Mouse (Mus musculus) kidney, embryonic 16.5 days (tissue): ENCODE measurements around the gene Ak8. TPM values are rescaled to one million over a fixed set of nuclear protein-coding genes. Genes with fewer than 3 reads are reported as not detected.
A peak's percentile ranks its signal among the peaks of the same experiment; 100 is the strongest.

ENCODE experiments used
- ATAC-seq: fragments of 200-750 bp; cut with Nextera tagmentation; 2 replicates; pipeline ENCODE4 v1.8.0; 2017; ENCODE audit warnings: moderate TSS enrichment; ENCODE audit not compliant: low FRiP score, low TSS enrichment
- H3K27ac ChIP-seq: fragments of 300-500 bp; sonication (generic); 2 replicates; pipeline ENCODE4 v1.5.1; 2014; ENCODE audit warnings: low read length
- H3K27me3 ChIP-seq: fragments of 300-500 bp; sonication (generic); 2 replicates; pipeline ENCODE4 v1.6.1; 2014; ENCODE audit warnings: low read length, control low read depth, mixed read lengths; ENCODE audit not compliant: insufficient read depth
- H3K36me3 ChIP-seq: fragments of 300-500 bp; sonication (generic); 2 replicates; pipeline ENCODE4 v1.6.1; 2014; ENCODE audit warnings: low read length, control low read depth, mixed read lengths; ENCODE audit not compliant: insufficient read depth
- H3K4me1 ChIP-seq: fragments of 300-500 bp; sonication (generic); 2 replicates; pipeline ENCODE4 v1.6.1; 2014; ENCODE audit warnings: low read length, control low read depth, mixed read lengths; ENCODE audit not compliant: insufficient read depth
- H3K4me2 ChIP-seq: fragments of 300-500 bp; sonication (generic); replicated peaks from 2 replicates; pipeline ENCODE4 v1.6.1; 2014; ENCODE audit warnings: low read depth, low read length
- H3K4me3 ChIP-seq: fragments of 300-500 bp; sonication (generic); 2 replicates; pipeline ENCODE4 v1.5.1; 2014; ENCODE audit warnings: mild to moderate bottlenecking, low read length
- H3K9ac ChIP-seq: fragments of 300-500 bp; sonication (generic); replicated peaks from 2 replicates; pipeline ENCODE4 v1.6.1; 2014; ENCODE audit warnings: low read length
- H3K9me3 ChIP-seq: fragments of 300-500 bp; sonication (generic); 2 replicates; pipeline ENCODE4 v1.6.1; 2016; ENCODE audit warnings: low read length, control low read depth
- WGBS: fragments of 180-500 bp; shearing (Covaris S2); extraction: QIAGEN DNeasy Blood & Tissue Kit; methylation state at CpG from one replicate; pipeline ENCODE4 v1.1.7; 2014; 5-methylcytosine and 5-hydroxymethylcytosine counted together
- polyA plus RNA-seq: library from polyadenylated mRNA; unstranded; fragments of >200 nt; fragmentation: Nextera tagmentation; extraction: Ambion mirVana; gene quantifications from 2 replicates; pipeline ENCODE4 v1.2.1, GENCODE M21; 2015

The Ak8 gene
- polyA plus RNA-seq, 1 experiment from 2014 or later: 1.2 TPM

DNA sequence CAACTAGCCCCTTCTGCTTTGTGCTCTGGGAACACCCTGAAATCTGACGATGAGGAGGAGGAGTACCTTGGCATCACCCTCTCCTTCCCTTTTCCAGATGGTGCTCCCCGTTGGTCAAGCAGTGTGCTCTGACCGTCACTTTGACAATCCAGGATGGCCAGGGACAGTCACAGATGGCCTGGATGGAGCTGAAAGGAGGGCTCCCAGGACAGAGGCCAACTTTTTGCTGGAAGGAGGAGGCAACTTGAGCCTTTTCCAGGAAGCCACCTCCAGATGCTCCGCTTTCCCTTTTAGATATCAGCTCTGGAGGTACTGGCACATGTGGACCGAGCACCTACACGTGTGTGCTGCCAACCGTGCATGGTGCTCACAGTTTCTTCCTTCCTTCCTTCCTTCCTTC lies 103.4 kb downstream of the Ak8 start:
- WGBS: 74% methylated on average over 7 of the region's 7 CpGs
- H3K27ac ChIP-seq: no peak overlapping the region
- ATAC-seq: no peak
- no peak overlapping the region for H3K4me2 ChIP-seq
- peaks cover 8% of the 10 kb centered on the region for H3K4me1 ChIP-seq
- no peaks in the 10 kb centered on the region for H3K27me3 ChIP-seq
- H3K4me3 ChIP-seq: no peak overlapping the region
- no peaks in the 10 kb centered on the region for H3K36me3 ChIP-seq
- H3K9ac ChIP-seq: no peak overlapping the region
- H3K9me3 ChIP-seq: no peaks in the 10 kb centered on the region

DNA sequence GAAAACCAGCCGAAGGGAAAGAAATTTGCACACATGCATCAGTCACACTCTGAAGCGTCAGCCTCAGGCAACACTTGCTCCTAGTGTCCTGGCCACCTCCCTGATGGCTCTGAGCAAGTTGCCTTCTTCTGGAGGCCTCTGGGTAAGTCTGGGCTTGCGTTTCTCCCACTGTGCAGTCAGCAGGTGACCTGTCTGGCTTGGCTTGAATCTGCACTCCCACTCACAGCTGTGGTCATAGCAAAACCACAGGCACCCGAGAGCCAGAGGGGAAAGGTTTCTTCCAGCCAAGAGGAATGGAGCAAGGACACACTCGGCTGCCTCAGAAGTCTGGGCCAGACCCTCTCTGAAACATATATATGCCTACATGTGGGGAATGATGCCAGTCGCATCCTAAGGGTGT lies 108.9 kb downstream of the Ak8 start:
- no peaks in the 10 kb centered on the region for H3K36me3 ChIP-seq
- no peak overlapping the region for H3K9ac ChIP-seq
- no peak overlapping the region for H3K4me2 ChIP-seq
- no peak overlapping the region for H3K4me3 ChIP-seq
- no peaks in the 10 kb centered on the region for H3K27me3 ChIP-seq
- WGBS: 56% methylated on average over 6 of the region's 6 CpGs
- H3K9me3 ChIP-seq: no peaks in the 10 kb centered on the region
- no peak for ATAC-seq
- no peak overlapping the region for H3K27ac ChIP-seq
- no peaks in the 10 kb centered on the region for H3K4me1 ChIP-seq

DNA sequence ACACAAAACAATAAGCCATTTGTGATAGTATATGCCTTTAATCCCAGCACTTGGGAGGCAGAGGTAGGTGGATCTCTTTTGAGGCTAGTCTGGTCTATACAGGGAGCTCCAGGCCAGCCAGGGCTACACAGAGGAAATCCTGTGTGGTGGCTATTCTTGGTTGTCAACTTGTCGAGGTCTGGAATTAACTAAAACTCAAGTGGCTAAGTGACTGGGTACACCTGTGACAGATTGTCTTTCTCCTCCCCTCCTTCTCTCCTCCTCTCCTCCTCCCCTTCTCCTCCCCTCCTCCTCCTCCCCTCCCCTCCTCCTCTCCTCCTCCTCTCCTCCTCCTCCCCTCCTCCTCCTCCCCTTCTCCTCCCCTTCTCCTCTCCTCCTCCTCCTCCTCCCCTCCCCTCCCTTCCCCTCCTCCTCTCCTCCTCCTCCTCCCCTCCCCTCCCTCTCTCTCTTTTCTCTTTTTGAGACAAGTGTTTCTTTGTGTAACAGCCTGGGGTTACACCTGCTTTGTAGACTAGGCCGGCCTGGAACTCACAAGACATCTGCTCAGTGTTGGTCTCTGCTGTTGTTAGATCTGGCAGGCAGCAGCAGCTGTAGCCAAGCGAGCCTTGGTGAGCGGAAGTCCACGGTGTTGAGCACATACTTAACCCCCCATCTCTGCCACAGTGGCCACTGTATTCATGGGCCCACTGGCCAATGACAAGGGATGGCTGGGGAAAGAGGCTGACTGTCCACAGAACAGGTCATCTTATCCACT lies 110.5 kb downstream of the Ak8 start:
- Histone ChIP-seq H3K9ac (no peak overlapping the region), H3K27ac (no peak overlapping the region), H3K4me3 (no peak overlapping the region), H3K4me2 (no peak overlapping the region), H3K9me3 (no peaks in the 10 kb centered on the region), H3K4me1 (no peaks in the 10 kb centered on the region), H3K27me3 (no peaks in the 10 kb centered on the region), H3K36me3 (no peaks in the 10 kb centered on the region)
- WGBS: 53% methylated on average over 5 of the region's 5 CpGs
- ATAC-seq: no peak

DNA sequence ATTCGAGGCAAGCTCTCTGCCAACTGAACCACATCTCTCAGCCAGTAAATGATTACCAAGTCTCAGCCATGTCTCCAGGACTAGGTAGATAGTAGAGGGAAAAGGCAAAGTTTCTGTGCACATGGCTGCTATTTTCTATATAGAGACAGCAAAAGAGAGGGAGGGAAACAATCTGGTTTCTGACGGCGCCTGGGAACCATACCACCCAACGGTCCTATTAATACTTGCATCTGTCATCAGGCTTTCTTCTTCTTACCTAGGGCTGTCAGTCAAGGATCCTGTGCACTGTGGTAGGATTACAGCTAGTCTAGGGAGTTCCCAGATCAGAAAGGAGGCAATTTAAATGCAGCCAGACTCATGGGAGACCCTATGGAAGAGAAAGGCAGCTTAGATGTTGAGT lies 118.9 kb downstream of the Ak8 start:
- ATAC-seq: 0 out of 2 replicates have a peak, but pooled peaks have one; percentile 69
- 73% methylated on average over 4 of the region's 4 CpGs for WGBS
- H3K27me3 ChIP-seq: no peaks in the 10 kb centered on the region
- peaks cover 4% of the 10 kb centered on the region; the same call in 1 of the 2 replicates for H3K4me1 ChIP-seq
- no peak overlapping the region for H3K4me2 ChIP-seq
- no peaks in the 10 kb centered on the region for H3K9me3 ChIP-seq
- H3K27ac ChIP-seq: no peak overlapping the region
- H3K9ac ChIP-seq: 0 out of 2 replicates have a peak overlapping the region, but pooled peaks have one; percentile 16
- H3K36me3 ChIP-seq: no peaks in the 10 kb centered on the region; the same call in 1 of the 2 replicates
- no peak overlapping the region for H3K4me3 ChIP-seq

DNA sequence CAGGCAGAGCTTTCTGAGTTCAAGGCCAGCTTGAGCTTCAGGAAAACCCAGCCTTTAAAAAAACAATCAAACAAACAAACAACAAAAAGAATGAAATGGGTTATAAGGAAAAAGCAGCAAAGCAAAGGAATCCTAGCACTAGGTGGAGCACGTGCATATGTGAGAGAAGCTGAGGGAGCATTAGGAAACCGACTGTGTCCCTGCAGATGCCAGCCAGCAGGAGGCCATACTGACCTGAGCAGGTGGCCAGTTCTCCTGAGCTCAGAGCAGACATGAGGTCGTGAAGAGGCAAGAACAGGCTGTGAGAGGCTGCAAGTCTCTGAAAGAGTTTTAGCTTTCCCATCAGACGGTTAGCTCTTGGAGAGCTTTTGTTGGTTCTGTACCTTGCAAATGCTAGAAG lies 129.3 kb downstream of the Ak8 start:
- peaks cover 76% of the 10 kb centered on the region for H3K36me3 ChIP-seq
- no peaks in the 10 kb centered on the region for H3K4me1 ChIP-seq
- H3K27me3 ChIP-seq: no peaks in the 10 kb centered on the region
- no peak overlapping the region for H3K4me3 ChIP-seq
- H3K4me2 ChIP-seq: no peak overlapping the region
- no peak overlapping the region for H3K9ac ChIP-seq
- WGBS: 44% methylated on average over 4 of the region's 4 CpGs
- no peak for ATAC-seq
- H3K9me3 ChIP-seq: no peaks in the 10 kb centered on the region
- H3K27ac ChIP-seq: no peak overlapping the region

DNA sequence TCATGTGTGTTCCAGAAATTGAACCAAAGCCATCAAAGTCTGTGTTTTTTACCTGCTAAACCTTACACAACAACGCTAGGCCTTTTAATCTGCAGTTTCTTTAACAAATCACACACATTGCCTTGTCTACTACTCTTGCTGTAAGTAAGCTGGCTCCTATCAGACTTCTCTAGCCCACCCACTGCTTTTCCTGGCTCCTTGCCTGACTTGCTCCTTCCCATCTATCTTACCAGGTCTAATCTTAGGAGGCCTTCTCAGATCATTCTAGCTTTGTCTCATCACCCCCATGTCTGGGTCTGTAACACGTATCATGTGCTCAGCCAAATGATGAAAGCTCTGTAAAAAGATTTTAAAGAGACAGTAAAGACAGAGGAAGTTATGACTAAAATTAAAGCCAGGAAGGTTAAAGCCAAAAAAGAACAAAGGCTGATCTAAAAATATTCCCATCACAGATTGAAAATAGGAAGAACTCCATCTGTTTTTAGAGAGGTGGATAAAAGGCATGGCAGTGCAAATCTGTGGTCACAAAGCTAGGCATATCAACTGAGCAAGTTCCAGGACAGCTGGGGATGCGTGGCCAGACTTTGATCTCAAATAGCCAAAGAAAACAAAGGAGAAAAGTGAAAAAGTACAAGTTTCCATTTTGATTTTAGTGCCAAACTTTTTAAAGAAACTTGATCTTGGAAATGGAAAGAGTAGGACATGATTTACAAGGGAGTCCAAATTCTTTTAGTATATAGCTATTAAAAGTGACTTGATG lies 136.4 kb downstream of the Ak8 start:
- Histone ChIP-seq H3K4me2 (peak overlapping the region; percentile 10; the same call in 1 of the 2 replicates), H3K27me3 (no peaks in the 10 kb centered on the region), H3K4me1 (peaks cover 23% of the 10 kb centered on the region), H3K9me3 (no peaks in the 10 kb centered on the region), H3K4me3 (no peak overlapping the region), H3K36me3 (peaks cover 33% of the 10 kb centered on the region), H3K27ac (peak overlapping the region; percentile 68), H3K9ac (no peak overlapping the region)
- WGBS: 43% methylated on average over 3 of the region's 3 CpGs
- no peak for ATAC-seq

DNA sequence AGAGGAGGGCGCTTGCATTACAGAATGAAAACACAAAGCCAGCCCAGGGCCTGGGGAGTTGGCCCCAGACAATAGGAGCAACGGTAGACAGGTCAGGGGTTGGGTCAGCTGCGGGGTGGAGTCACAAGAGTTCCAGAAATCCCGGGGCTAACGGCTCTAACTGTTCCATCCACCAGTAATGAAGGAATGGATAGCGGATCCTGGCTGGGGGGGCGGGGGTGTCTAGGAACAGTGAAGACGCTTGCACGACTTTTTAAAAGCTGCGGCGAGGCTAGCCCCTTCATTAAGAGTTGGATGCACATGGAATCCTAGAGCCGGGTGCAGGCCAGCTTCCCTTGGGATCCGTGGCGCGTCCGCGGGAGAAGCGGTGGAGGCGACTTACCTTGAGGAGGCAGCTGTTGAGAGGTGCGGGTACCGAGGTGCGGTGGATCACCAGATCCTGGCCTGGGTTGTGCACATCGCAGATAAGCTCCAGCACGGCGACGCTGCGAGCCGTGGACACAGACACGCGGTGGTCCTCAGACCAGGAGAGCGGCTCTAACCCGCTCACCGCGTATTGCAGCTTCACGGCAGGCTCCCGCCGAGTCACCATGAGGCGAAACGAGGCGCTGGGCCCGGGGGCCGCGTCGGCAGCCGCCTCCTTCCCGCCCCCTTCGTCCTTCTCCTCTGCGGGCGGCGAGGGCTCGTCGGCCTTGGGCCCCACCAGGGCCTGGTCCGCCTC lies 139.7 kb downstream of the Ak8 start:
- Histone ChIP-seq H3K27me3 (no peaks in the 10 kb centered on the region), H3K36me3 (peaks cover 4% of the 10 kb centered on the region), H3K4me2 (peak overlapping the region; percentile 74), H3K27ac (peak overlapping the region; percentile 92), H3K4me3 (peak overlapping the region; percentile 92), H3K9ac (peak overlapping the region; percentile 93), H3K9me3 (no peaks in the 10 kb centered on the region), H3K4me1 (peaks cover 33% of the 10 kb centered on the region)
- under 1% methylated on average over 52 of the region's 53 CpGs for WGBS
- ATAC-seq: no peak; the same call in 1 of the 2 replicates

DNA sequence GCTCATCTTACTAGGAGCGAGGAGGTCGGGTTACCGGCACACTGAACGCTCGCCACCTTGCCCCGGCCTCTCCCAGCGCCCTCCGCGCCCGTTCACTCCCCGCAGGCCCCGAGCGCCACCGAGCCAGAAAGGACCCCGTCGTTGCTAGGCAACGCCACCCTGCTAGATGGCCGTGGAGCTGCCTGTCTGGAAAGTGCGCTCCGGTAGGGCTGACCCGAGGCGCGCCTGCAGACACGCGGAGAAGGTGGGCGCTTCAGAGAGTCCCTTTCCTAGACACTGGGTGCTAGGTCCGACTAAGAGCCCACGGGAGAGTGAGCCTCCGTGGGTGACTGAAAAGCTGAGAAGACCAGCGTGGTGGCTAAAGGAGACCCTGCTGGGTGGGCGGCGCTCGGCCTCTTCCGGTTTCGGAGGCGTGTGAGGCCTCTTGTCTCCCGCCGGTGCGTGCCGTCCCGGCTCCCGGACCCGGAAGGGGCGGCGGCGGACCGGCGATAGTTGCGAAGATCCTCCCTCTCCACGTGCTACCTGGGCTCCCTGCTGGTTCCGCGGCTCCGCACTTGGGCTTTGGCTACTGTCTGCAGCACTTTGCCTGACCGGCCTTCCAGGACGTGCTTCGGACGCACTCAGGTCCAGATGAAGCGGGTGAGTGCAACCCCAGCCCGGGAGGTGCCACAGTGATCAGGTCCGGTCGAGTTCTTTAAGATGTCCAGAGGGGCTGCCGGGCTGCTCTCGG lies 140.4 kb downstream of the Ak8 start, which contains the start of the genes Gtf3c4 and Ddx31:
TSS of gene Gtf3c4 (minus strand) at position 139 of the 730 bp plus-strand sequence.
TSS of gene Ddx31 (plus strand) at position 185 of the 730 bp plus-strand sequence.
- peak within 1 kb of the TSS; percentile 93 for H3K9ac ChIP-seq
- peak within 1 kb of the TSS; percentile 92 for H3K4me3 ChIP-seq
- peak; percentile 95 for ATAC-seq
- no peaks in the 10 kb centered on the region for H3K27me3 ChIP-seq
- peak within 1 kb of the TSS; percentile 74 for H3K4me2 ChIP-seq
- under 1% methylated on average over 62 of the region's 63 CpGs for WGBS
- peaks cover 7% of the 10 kb centered on the region for H3K36me3 ChIP-seq
- no peaks in the 10 kb centered on the region for H3K9me3 ChIP-seq
- peak within 1 kb of the TSS; percentile 92 for H3K27ac ChIP-seq
- H3K4me1 ChIP-seq: peaks cover 33% of the 10 kb centered on the region

DNA sequence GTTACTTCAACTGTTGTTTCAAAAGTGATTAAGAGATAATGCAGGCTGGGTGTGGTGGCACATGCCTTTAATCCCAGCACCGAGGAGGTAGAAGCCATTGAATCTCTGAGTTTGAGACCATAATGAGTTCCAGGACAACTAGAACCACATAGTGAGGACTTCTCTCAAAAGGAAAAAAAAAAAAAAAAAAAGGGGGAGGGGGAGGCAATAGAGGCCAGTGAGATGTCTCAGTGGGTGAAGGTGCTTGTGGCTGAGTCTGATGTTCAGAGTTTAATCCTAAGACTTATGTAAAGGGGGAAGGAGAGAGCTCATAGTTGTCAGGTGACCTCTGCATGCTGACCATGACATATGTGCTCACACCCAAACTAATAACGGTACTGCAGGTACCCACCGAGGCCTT lies 142.1 kb downstream of the Ak8 start:
- Histone ChIP-seq H3K36me3 (peaks cover 18% of the 10 kb centered on the region), H3K4me1 (peaks cover 30% of the 10 kb centered on the region), H3K9me3 (no peaks in the 10 kb centered on the region), H3K4me2 (peak overlapping the region; percentile 74; the same call in 1 of the 2 replicates), H3K9ac (peak overlapping the region; percentile 42; the same call in 1 of the 2 replicates), H3K27me3 (no peaks in the 10 kb centered on the region), H3K4me3 (no peak overlapping the region; the same call in 1 of the 2 replicates), H3K27ac (no peak overlapping the region)
- ATAC-seq: no peak
- WGBS: 81% methylated on average over 3 of the region's 3 CpGs
